Mouse (Mus musculus) testis, adult 2 months (tissue): ENCODE measurements around the gene Dpm3. TPM values are rescaled to one million over a fixed set of nuclear protein-coding genes. Genes with fewer than 3 reads are reported as not detected.

Source experiments
- H3K27ac ChIP-seq: fragments of 200-500 bp; 2 replicates; pipeline ENCODE4 v1.5.1; 2012; ENCODE audit warnings: low read depth, low read length; ENCODE audit not compliant: control insufficient read depth, insufficient read depth
- H3K27me3 ChIP-seq: fragments of 200-500 bp; 2 replicates; pipeline ENCODE4 v1.6.1; 2012; ENCODE audit warnings: mild to moderate bottlenecking, low read length, moderate library complexity; ENCODE audit not compliant: control insufficient read depth, insufficient read depth
- H3K36me3 ChIP-seq: fragments of 200-500 bp; 2 replicates; pipeline ENCODE4 v1.6.1; 2012; ENCODE audit warnings: mild to moderate bottlenecking, low read length; ENCODE audit not compliant: control insufficient read depth, insufficient read depth
- H3K4me1 ChIP-seq: fragments of 200-500 bp; 2 replicates; pipeline ENCODE4 v1.6.1; 2012; ENCODE audit warnings: low read length; ENCODE audit not compliant: control insufficient read depth, insufficient read depth
- H3K4me3 ChIP-seq: fragments of 200-500 bp; 2 replicates; pipeline ENCODE4 v1.5.1; 2012; ENCODE audit warnings: low read depth, mild to moderate bottlenecking, low read length, moderate library complexity, mixed read lengths; ENCODE audit not compliant: control insufficient read depth
- CTCF ChIP-seq: fragments of 200-500 bp; IDR thresholded peaks from 2 replicates; pipeline ENCODE4 v1.5.1; 2012; ENCODE audit warnings: low read depth, mild to moderate bottlenecking, inconsistent platforms, low read length, moderate library complexity; ENCODE audit not compliant: control insufficient read depth, insufficient read depth, insufficient replicate concordance
- POLR2A ChIP-seq: fragments of 200-500 bp; IDR thresholded peaks from 2 replicates; pipeline ENCODE4 v1.6.1; 2012; ENCODE audit warnings: low read depth, mild to moderate bottlenecking, inconsistent platforms, low read length, moderate library complexity; ENCODE audit not compliant: control insufficient read depth
- polyA plus RNA-seq: library from polyadenylated mRNA; depleted of rRNA; stranded (reverse); fragments of >200 nt; gene quantifications from 2 replicates; pipeline ENCODE4 v1.2.3, GENCODE M21; 2012

Dpm3 gene
- polyA plus RNA-seq, 1 experiment = 42.2 TPM

DNA sequence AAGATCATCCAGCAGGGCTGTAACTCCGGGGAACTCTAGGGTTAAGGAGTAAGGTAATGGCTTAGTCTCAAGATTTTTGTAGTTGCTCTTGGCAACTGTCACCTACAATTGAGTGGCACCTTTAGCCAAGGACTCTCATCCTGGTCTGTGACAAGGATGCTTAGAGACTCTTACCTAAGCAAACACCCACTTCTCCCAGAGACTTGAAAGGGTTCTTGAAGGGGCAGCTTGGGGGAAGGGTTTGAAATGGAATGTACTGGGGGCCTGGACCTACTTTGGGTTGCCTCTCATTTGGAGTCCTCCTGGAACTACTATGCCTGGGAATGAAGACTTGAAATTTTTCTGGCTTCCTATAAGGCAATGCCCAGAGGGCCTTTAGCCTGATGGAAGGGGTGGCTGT lies 40.9 kb upstream of the Dpm3 start:
- Histone ChIP-seq H3K4me1 (peaks cover 13% of the 10 kb centered on the region), H3K27me3 (no peaks in the 10 kb centered on the region), H3K27ac (no peak overlapping the region), H3K4me3 (no peak overlapping the region), H3K36me3 (no peaks in the 10 kb centered on the region; the same call in 1 of the 2 replicates)
- no peak for TF ChIP-seq POLR2A
- no peak for TF ChIP-seq CTCF

DNA sequence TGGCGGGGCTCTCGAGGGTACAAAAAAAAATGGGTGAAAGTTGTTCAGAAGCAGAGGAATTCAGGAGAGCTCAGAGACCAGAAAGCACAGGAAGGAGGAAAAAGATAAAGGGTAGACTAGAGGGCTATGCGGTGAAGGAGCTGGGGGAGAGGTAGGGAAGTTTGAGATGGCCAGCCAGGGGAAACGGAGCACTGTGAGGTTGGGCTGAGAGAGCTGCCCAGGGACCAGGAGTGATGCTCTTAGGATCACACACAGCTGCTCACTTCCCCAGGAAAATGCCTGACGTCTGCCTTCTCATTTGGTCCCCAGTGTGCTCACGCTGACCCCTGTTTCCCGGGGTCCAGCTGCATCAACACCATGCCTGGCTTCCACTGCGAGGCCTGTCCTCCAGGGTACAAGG lies 39.6 kb upstream of the Dpm3 start:
- no peaks in the 10 kb centered on the region for H3K27me3 ChIP-seq
- H3K36me3 ChIP-seq = no peaks in the 10 kb centered on the region; the same call in 1 of the 2 replicates
- H3K27ac ChIP-seq = no peak overlapping the region
- TF ChIP-seq POLR2A = no peak
- TF ChIP-seq CTCF = no peak
- H3K4me1 ChIP-seq = peaks cover 13% of the 10 kb centered on the region
- H3K4me3 ChIP-seq = no peak overlapping the region

DNA sequence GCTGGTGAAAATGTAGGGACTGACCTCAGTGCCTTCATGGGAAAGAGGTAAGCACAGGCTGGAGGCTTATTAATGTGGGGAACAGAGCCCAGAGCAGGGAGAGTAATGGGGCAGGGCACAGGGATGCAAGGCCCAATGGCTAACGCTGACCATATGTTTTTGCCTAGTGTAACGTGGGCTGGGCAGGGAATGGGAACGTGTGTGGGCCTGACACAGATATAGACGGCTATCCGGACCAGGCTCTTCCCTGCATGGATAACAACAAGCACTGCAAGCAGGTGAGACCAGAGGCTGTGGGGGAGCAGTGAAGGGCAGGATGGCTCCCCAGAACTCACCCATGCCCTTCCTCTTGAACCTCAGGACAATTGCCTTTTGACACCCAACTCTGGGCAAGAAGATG lies 38.0 kb upstream of the Dpm3 start:
- Histone ChIP-seq H3K4me3 (no peak overlapping the region), H3K27ac (no peak overlapping the region), H3K4me1 (peaks cover 4% of the 10 kb centered on the region), H3K36me3 (no peaks in the 10 kb centered on the region; the same call in 1 of the 2 replicates), H3K27me3 (no peaks in the 10 kb centered on the region)
- TF ChIP-seq POLR2A (no peak), CTCF (no peak)

DNA sequence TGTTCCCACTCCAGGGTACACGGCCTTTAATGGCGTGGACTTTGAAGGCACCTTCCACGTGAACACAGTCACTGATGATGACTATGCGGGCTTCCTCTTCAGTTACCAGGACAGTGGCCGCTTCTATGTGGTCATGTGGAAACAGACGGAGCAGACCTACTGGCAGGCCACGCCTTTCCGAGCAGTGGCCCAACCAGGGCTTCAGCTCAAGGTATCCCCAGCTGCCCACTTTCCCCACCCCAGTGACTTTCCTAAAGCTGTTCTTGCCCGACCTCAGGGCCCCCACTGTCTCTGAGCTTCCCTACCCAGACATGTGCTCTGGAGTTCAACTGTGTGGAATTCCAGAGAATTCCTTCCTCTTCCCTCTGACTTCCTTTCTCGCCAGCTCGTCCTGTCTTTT lies 34.4 kb upstream of the Dpm3 start:
- Histone ChIP-seq H3K27me3 (no peaks in the 10 kb centered on the region), H3K4me1 (peaks cover 20% of the 10 kb centered on the region), H3K4me3 (peak overlapping the region; percentile 89), H3K36me3 (no peaks in the 10 kb centered on the region; the same call in 1 of the 2 replicates), H3K27ac (no peak overlapping the region)
- TF ChIP-seq CTCF = no peak
- no peak for TF ChIP-seq POLR2A

DNA sequence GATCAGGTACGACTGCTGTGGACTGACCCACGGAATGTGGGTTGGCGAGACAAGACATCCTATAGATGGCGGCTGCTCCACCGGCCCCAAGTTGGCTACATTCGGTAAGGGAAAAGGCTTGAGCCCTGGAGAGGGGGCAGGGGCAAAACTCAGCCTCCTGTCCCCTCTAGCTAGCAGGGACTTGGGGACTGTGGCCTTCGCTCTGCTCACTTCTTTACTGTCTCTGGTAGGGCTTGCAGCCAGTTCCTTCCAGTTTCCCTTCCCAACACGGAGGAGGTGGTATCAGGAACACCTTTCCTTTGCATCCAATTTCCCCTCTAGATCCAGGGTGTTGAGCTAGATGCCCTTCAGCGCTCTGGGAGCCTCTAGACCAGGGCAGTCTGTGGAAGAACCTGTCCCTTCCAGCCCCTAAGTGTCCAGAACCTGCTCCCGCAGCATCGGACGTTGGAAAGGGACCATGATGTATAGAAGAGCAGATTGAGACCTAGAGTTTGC lies 33.8 kb upstream of the Dpm3 start:
- Histone ChIP-seq H3K36me3 (no peaks in the 10 kb centered on the region; the same call in 1 of the 2 replicates), H3K27ac (no peak overlapping the region; the same call in 1 of the 2 replicates), H3K27me3 (no peaks in the 10 kb centered on the region), H3K4me3 (peak overlapping the region; percentile 89), H3K4me1 (peaks cover 20% of the 10 kb centered on the region)
- no peak for TF ChIP-seq POLR2A
- no peak for TF ChIP-seq CTCF

DNA sequence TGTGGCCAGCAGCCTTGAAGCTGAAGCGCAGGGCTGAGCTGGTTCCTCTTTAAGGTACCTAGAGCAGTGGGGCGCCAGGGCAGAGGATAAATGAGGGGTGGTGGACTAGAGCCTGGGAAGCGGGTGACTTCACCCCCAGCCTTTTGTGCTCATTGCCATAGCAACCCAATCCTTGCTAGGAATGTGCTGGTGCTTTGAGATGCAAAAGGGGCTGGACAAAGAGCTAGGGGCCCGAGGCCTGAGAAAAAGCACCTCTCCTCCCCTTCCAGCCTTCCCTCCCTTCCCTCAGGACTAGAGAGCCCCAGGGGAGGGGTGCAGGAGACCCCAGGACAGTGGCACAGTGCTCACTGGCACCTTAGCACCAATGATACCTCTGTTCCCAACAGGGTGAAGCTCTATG lies 33.2 kb upstream of the Dpm3 start:
- Histone ChIP-seq H3K27me3 (no peaks in the 10 kb centered on the region), H3K27ac (no peak overlapping the region; the same call in 1 of the 2 replicates), H3K4me1 (peaks cover 20% of the 10 kb centered on the region), H3K36me3 (no peaks in the 10 kb centered on the region; the same call in 1 of the 2 replicates), H3K4me3 (peak overlapping the region; percentile 89)
- TF ChIP-seq CTCF (no peak), POLR2A (no peak)

DNA sequence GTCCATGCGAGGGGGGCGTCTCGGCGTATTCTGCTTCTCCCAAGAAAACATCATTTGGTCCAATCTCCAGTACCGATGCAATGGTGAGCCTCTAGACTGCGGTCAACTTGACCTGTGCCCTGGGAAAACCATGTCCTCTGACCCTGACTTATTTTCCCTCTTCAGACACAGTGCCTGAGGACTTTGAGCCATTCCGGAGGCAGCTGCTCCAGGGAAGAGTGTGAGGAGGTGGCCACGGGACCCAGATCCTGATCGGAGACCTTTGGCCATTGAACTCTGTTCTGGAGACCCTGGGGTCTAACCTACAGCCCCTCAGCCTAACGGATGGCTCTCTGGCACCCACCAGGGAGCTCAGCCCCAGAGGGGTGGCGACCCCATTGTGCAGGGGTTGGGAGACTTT lies 32.8 kb upstream of the Dpm3 start:
- no peak for TF ChIP-seq POLR2A
- TF ChIP-seq CTCF = no peak
- Histone ChIP-seq H3K4me1 (peaks cover 20% of the 10 kb centered on the region), H3K4me3 (peak overlapping the region; percentile 89), H3K36me3 (no peaks in the 10 kb centered on the region; the same call in 1 of the 2 replicates), H3K27ac (no peak overlapping the region; the same call in 1 of the 2 replicates), H3K27me3 (no peaks in the 10 kb centered on the region)
